Mouse (Mus musculus): ENCODE results near the gene Gfod2. TPM values are rescaled to one million over a fixed set of nuclear protein-coding genes. Genes with fewer than 3 reads are reported as not detected.

Gene Gfod2
- 7.1 TPM for polyA plus RNA-seq (2017; shearing (Covaris generic))

DNA sequence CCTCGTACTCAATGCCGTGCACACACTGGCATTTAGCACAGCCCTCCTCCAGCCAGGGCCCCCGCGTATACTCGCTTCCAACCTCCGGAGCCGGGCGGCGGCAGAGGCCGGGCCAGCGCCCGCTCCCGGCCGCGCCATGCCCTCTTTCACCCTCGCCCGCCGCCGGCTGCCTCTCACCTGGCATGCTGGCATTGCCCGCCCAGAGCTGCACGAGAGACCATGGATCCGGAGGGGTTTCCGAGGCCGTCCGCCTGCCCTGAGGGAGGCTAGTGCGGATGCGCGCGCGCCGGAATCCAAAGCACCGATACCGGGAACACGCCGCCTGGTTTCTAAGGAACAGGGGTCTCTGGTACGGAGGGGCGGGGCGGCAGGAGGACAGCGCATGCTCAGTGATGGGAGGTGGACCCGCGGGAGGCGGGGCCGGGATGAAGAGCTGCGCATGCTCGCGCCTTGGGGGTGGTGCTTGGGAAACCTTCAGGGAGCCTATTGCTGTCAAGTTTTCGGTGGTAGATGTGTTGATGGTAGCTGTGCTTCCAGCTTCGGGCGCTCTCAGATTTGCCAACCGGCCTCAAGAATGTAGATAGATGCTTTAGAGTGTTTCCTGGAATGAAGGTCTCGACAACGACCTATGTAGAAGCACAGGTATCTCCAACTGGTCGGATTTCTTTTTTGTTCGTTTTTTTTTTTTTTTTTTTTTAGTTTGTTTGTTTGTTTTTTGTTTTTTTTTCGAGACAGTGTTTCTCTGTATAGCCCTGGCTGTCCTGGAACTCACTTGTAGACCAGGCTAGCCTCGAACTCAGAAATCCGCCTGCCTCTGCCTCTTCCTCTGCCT, at the start of gene Gfod2:
Gene Gfod2, minus strand, starts transcription at position 388 of the 832 bp plus-strand sequence.

DNA sequence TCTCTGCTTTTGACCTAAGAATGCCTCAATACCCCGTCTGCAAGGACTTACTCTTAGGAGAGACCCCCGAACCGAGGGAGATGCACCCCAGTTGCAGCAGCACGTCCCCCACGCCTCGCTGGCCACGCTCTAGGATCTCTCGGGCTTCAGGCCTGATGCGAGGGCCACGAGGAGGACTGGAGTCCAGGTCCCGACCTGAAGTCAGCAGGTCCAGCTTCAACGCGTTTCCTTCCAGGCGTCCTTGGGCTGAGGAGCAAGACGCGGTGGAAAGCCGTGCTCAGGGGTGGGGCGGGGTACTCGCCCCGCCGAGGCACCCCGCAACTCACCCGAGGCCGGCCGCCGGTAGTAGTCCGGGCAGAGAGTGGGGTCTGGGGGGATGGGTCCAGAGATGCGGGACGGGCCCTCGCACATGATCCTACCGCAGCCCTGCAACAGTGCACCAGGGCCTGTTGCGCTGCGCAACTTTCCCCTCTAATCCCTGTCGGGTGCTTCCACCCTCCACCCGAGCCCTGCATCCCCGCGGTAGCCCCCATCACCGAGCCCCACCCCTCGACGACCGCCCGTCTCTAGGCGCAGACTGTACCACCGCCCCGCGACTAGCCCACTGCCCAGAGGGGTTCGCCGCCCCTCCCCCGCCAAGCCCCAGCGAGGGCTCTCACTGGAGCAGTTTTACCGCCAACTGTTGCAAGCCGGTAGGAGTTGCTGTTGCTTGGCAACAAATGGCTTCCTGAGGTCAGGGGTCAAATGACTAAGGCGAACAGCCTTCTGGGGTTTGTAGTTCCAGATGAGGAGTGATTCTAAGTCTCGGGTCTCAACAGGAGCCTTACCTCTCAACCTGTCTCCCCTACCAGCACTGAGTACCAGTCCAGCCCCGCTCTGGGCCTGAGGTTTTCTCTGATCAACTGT, 50.7 kb downstream of the Gfod2 start, which contains the start of the genes 4933405L10Rik and Enkd1:
Gene 4933405L10Rik, plus strand, starts transcription at position 158 of the 906 bp plus-strand sequence.
Gene Enkd1, minus strand, starts transcription at position 713 of the 906 bp plus-strand sequence.

DNA sequence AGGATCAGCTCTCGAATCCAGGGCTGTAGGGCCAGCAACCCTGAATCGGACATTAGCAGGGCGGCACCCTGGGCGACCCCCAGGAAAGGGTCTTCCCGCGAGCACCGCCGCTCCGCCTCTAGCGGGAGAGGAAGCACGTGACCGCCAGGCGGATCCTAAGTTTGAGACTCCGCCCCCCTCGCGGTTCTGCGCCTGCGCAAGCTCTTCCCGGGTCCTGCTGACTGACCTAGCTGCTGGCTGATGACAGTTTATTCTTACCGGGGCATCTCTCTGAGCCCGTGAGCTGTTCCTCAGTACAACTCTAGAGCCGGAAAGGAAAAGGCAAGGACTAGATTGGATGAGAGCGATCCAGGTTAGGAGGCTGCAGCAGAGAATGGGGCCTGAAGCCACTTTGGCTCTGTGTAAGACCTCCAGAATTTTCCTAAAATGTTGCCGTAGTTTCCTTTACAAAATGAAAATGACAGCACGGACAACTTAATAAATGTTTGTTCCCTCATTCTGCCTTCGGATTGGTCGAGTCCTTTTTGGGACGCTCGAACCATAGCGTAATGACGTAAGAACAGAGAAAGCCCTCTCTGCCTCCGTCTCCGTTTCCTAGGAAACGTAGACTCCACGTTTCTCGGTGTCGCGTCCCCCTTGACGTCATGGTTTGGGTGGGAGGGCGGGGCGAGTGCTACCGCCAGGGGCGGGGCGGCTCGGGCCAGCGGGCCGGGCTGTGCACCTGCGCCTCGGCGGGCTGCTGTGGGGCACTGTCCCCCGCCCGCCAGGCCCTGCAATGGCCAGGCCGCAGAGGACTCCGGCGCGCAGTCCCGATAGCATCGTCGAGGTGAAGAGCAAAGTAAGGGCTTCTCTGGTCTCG, 57.3 kb downstream of the Gfod2 start, which contains the start of the genes Acd and Pard6a:
Gene Acd, minus strand, starts transcription at position 137 of the 859 bp plus-strand sequence.
Gene Pard6a, plus strand, starts transcription at position 183 of the 859 bp plus-strand sequence.

DNA sequence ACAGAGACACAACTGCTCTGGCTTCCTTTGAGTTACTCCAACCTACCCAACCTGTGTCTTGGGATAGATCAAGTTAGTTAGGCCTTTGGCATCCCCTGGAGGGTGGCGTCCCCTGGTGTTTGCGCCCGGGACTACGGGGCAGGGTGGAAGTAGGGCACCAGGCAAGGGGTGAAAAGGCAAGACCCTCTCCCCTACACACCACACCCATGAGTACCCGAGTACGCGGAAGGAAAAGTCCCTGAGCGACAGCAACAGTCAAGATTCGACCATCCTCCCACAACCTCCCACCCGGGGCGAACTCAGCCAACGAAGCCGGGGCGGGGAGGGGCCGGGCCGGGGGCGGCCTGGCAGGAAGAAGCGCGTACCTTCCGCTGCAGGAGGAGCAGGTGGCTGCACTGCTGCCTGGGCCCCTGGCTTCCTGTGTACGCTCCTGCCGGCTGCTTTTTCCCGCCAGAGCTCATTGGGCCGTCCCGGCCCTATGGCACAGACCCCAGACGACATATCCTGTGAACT, 72.6 kb downstream of the Gfod2 start, which contains the start of gene Carmil2:
Gene Carmil2, plus strand, starts transcription at position 479 of the 513 bp plus-strand sequence.

Other genes with a start within 250 kb of the Gfod2 start
- gene Hsd11b2, start 239.9 kb downstream of the Gfod2 start, polyA plus RNA-seq (2017; shearing (Covaris generic)): 0.96 TPM
- 62.3 TPM for gene Atp6v0d1, start 192.6 kb downstream of the Gfod2 start, polyA plus RNA-seq (2017; shearing (Covaris generic))
- gene Ripor1, start 153.4 kb downstream of the Gfod2 start, polyA plus RNA-seq (2017; shearing (Covaris generic)): 11.9 TPM
- gene Ctcf, start 122.1 kb downstream of the Gfod2 start, polyA plus RNA-seq (2017; shearing (Covaris generic)): 168 TPM
- gene Agrp, start 121.3 kb downstream of the Gfod2 start, polyA plus RNA-seq (2017; shearing (Covaris generic)): not detected
- 88.0 TPM for gene Carmil2, start 72.4 kb downstream of the Gfod2 start, polyA plus RNA-seq (2017; shearing (Covaris generic))
- 65.3 TPM for gene Acd, start 57.6 kb downstream of the Gfod2 start, polyA plus RNA-seq (2017; shearing (Covaris generic))
- gene Pard6a, start 57.5 kb downstream of the Gfod2 start, polyA plus RNA-seq (2017; shearing (Covaris generic)): 19.9 TPM
- not detected for gene 4933405L10Rik, start 51.0 kb downstream of the Gfod2 start, polyA plus RNA-seq (2017; shearing (Covaris generic))
- 4.5 TPM for gene Enkd1, start 50.5 kb downstream of the Gfod2 start, polyA plus RNA-seq (2017; shearing (Covaris generic))
- 63.2 TPM for gene Ranbp10, start 68.7 kb upstream of the Gfod2 start, polyA plus RNA-seq (2017; shearing (Covaris generic))
- gene Tsnaxip1, start 69.1 kb upstream of the Gfod2 start, polyA plus RNA-seq (2017; shearing (Covaris generic)): not detected
- 18.8 TPM for gene Cenpt, start 94.6 kb upstream of the Gfod2 start, polyA plus RNA-seq (2017; shearing (Covaris generic))
- 15.4 TPM for gene Thap11, start 96.5 kb upstream of the Gfod2 start, polyA plus RNA-seq (2017; shearing (Covaris generic))
- 11.2 TPM for gene Nutf2, start 101.9 kb upstream of the Gfod2 start, polyA plus RNA-seq (2017; shearing (Covaris generic))
- gene Edc4, start 122.2 kb upstream of the Gfod2 start, polyA plus RNA-seq (2017; shearing (Covaris generic)): 77.2 TPM
- gene Nrn1l, start 134.9 kb upstream of the Gfod2 start, polyA plus RNA-seq (2017; shearing (Covaris generic)): 1.1 TPM
- gene Pskh1, start 141.8 kb upstream of the Gfod2 start, polyA plus RNA-seq (2017; shearing (Covaris generic)): 18.5 TPM
- 0.59 TPM for gene Ctrl, start 175.2 kb upstream of the Gfod2 start, polyA plus RNA-seq (2017; shearing (Covaris generic))
- 256 TPM for gene Psmb10, start 179.8 kb upstream of the Gfod2 start, polyA plus RNA-seq (2017; shearing (Covaris generic))
- not detected for gene Lcat, start 184.7 kb upstream of the Gfod2 start, polyA plus RNA-seq (2017; shearing (Covaris generic))
- 13.7 TPM for gene Slc12a4, start 207.4 kb upstream of the Gfod2 start, polyA plus RNA-seq (2017; shearing (Covaris generic))
- 0.22 TPM for gene Dpep3, start 220.8 kb upstream of the Gfod2 start, polyA plus RNA-seq (2017; shearing (Covaris generic))
- gene Dus2, start 232.7 kb upstream of the Gfod2 start, polyA plus RNA-seq (2017; shearing (Covaris generic)): 40.4 TPM
- 0.74 TPM for gene Dpep2nb, start 247.3 kb upstream of the Gfod2 start, polyA plus RNA-seq (2017; shearing (Covaris generic))